Mouse (Mus musculus) testis, adult 2 months (tissue): ENCODE measurements around the gene Ppp2r3a.

Experiments used
- CTCF ChIP-seq: fragments of 200-500 bp; IDR thresholded peaks from 2 replicates; pipeline ENCODE4 v1.5.1; 2012; ENCODE audit warnings: low read depth, mild to moderate bottlenecking, inconsistent platforms, low read length, moderate library complexity; ENCODE audit not compliant: control insufficient read depth, insufficient read depth, insufficient replicate concordance
- POLR2A ChIP-seq: fragments of 200-500 bp; IDR thresholded peaks from 2 replicates; pipeline ENCODE4 v1.6.1; 2012; ENCODE audit warnings: low read depth, mild to moderate bottlenecking, inconsistent platforms, low read length, moderate library complexity; ENCODE audit not compliant: control insufficient read depth

DNA sequence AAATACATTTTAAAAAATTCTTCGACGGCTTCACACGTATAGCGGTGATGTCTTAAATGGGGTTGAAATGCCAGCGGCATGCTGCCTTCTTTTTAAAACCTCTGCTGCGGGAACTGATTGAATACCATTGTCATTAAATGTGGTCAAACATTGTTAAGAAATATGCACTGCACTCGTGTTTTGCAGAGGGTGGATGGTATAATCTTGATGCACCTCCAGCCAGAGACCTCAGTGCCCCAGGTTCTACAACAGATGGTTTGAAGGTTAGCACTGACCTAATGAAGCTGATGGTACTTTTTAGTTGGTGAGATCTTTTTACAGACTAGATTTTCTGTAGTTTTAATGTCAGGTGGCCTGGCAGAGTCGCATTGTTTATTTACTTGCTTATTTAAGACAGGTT is 175.9 kb downstream of the Ppp2r3a start:
- TF ChIP-seq POLR2A (no peak), CTCF (no peak)
